Mouse (Mus musculus) heart, postnatal 0 days (tissue): Measurements from ENCODE around the gene Rassf5. TPM values are rescaled to one million over a fixed set of nuclear protein-coding genes. Genes with fewer than 3 reads are reported as not detected.

Source experiments
- ATAC-seq: fragments of 200-750 bp; cut with Nextera tagmentation; 2 replicates; pipeline ENCODE4 v1.8.0; 2017; ENCODE audit warnings: low read depth, moderate number of reproducible peaks, moderate library complexity; ENCODE audit not compliant: insufficient read depth
- DNase-seq: peaks from one replicate; pipeline ENCODE4 v3.0.0-alpha.2; 2016; ENCODE audit warnings: low spot score
- H3K27ac ChIP-seq: fragments of 300-500 bp; sonication (generic); 2 replicates; pipeline ENCODE4 v1.5.1; 2014; ENCODE audit warnings: low read depth, mild to moderate bottlenecking
- H3K27me3 ChIP-seq: fragments of 300-500 bp; sonication (generic); 2 replicates; pipeline ENCODE4 v1.6.1; 2014; ENCODE audit warnings: low read length, mixed read lengths; ENCODE audit not compliant: control insufficient read depth, insufficient read depth
- H3K36me3 ChIP-seq: fragments of 300-500 bp; sonication (generic); replicated peaks from 2 replicates; pipeline ENCODE4 v1.6.1; 2014; ENCODE audit warnings: low read length, mixed read lengths; ENCODE audit not compliant: control insufficient read depth, insufficient read depth
- H3K4me1 ChIP-seq: fragments of 300-500 bp; sonication (generic); 2 replicates; pipeline ENCODE4 v1.6.1; 2014; ENCODE audit warnings: antibody characterized with exemption; ENCODE audit not compliant: control insufficient read depth, insufficient read depth
- H3K4me2 ChIP-seq: fragments of 300-500 bp; sonication (generic); 2 replicates; pipeline ENCODE4 v1.6.1; 2014; ENCODE audit warnings: low read depth, mild to moderate bottlenecking, low read length, moderate library complexity
- H3K4me3 ChIP-seq: fragments of 300-500 bp; sonication (generic); 2 replicates; pipeline ENCODE4 v1.5.1; 2014; ENCODE audit warnings: low read depth, low read length
- H3K9ac ChIP-seq: fragments of 300-500 bp; sonication (generic); replicated peaks from 2 replicates; pipeline ENCODE4 v1.6.1; 2014; ENCODE audit warnings: low read depth, low read length, mixed read lengths
- H3K9me3 ChIP-seq: fragments of 300-500 bp; sonication (generic); replicated peaks from 2 replicates; pipeline ENCODE4 v1.6.1; 2016; ENCODE audit warnings: low read length; ENCODE audit not compliant: control insufficient read depth
- CTCF ChIP-seq: IDR thresholded peaks from 2 replicates; pipeline ENCODE4 v1.5.1; 2016; ENCODE audit warnings: antibody characterized with exemption, control low read depth, low read depth
- EP300 ChIP-seq: IDR thresholded peaks from 2 replicates; pipeline ENCODE4 v1.6.1; 2016; ENCODE audit warnings: antibody characterized with exemption, low read depth
- WGBS: fragments of 180-500 bp; shearing (Covaris S2); extraction: QIAGEN DNeasy Blood & Tissue Kit; methylation state at CpG from one replicate; pipeline ENCODE4 v1.1.7; 2014; 5-methylcytosine and 5-hydroxymethylcytosine counted together
- polyA plus RNA-seq: library from polyadenylated mRNA; unstranded; fragments of >200 nt; fragmentation: Nextera tagmentation; extraction: Ambion mirVana; gene quantifications from 2 replicates; pipeline ENCODE4 v1.2.1, GENCODE M21; 2015
- total RNA-seq: library from RNA; depleted of rRNA; stranded (reverse); fragments of >200 nt; gene quantifications from 2 replicates; pipeline ENCODE4 v1.2.3, GENCODE M21; 2014; ENCODE audit warnings: low replicate concordance

Rassf5 gene
- total and polyA plus RNA-seq, 2 experiments from 2014 or later, result 3.3 TPM

DNA sequence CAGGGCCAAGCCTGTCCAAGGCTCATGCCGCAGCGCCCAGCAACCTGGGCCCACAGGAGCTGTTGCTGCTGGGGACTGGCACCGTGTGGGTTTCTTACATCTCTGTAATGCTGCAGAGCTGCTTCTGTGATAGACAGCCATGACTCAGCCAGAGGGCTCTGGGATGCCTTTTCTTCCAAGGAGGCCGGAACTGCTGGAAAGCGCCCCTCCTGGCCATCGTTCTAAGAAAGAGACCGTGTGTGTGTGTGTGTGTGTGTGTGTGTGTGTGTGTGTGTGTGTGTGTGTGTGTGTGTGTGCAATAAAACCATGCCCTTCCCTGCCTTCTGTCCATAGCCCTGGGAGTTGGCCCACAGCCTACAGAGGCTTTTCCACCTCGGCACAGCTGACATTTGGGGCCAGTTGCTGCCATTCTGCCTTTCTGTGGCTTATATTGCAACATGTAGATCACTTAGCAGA, 35.1 kb downstream of the Rassf5 start:
- Histone ChIP-seq H3K27me3 (no peaks in the 10 kb centered on the region), H3K27ac (no peak overlapping the region), H3K4me2 (no peak overlapping the region), H3K9ac (no peak overlapping the region), H3K4me1 (peaks cover 5% of the 10 kb centered on the region), H3K9me3 (no peaks in the 10 kb centered on the region), H3K36me3 (no peaks in the 10 kb centered on the region), H3K4me3 (no peak overlapping the region)
- 69% methylated on average over 8 of the region's 8 CpGs for WGBS
- ATAC-seq (no peak), DNase-seq (no peak)
- TF ChIP-seq EP300 (no peak), CTCF (no peak)

DNA sequence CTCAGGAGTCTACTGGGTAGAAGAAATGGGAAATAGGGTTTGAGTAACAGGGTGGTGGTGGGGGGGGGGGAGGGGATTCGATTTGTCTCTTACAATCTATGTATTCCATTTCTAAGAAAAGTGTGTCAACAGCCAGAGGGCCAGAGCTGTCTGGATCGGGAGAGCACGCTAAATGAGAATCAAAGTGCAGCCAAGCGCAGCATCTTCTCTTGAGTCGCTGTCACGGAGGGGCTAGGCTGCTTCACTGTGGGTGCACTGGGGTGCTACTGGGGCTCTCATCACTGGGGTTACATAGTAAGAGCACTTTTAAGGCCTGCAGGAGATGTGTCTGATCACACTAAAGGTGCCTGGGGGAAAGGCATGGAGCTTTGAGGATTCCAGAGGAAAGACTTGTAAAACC, 36.3 kb downstream of the Rassf5 start:
- Histone ChIP-seq H3K4me2 (no peak overlapping the region), H3K9ac (no peak overlapping the region), H3K36me3 (no peaks in the 10 kb centered on the region), H3K27ac (no peak overlapping the region), H3K27me3 (no peaks in the 10 kb centered on the region), H3K4me1 (peaks cover 5% of the 10 kb centered on the region), H3K4me3 (no peak overlapping the region), H3K9me3 (no peaks in the 10 kb centered on the region)
- ATAC-seq (no peak), DNase-seq (no peak)
- TF ChIP-seq EP300 (no peak), CTCF (no peak)
- WGBS, result 86% methylated on average over 6 of the region's 6 CpGs

DNA sequence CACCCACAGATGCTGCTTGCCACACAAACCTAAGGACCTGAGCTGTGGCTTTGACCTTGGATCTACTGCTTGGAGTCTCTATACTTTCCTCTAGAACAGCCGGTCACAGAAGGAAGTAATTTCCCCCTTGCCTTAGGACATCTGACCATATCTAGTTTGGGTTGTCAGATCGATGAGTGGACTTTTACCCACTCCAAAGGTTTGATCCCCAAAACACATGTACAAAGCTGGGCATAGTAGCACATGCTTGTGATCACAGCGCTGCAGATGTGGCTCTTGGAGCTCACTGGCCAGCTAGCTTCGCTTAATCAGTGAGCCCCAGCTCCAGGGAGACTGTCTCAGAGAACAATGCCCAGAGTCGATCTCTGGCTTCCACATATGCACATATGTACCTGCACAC, 37.0 kb downstream of the Rassf5 start:
- Histone ChIP-seq H3K36me3 (no peaks in the 10 kb centered on the region), H3K9ac (no peak overlapping the region), H3K4me3 (no peak overlapping the region), H3K4me1 (peaks cover 1% of the 10 kb centered on the region), H3K9me3 (no peaks in the 10 kb centered on the region), H3K4me2 (no peak overlapping the region), H3K27ac (no peak overlapping the region), H3K27me3 (no peaks in the 10 kb centered on the region)
- ATAC-seq, result no peak
- DNase-seq, result no peak
- WGBS, result 84% methylated on average over 5 of the region's 5 CpGs
- TF ChIP-seq CTCF, result no peak
- TF ChIP-seq EP300, result no peak

DNA sequence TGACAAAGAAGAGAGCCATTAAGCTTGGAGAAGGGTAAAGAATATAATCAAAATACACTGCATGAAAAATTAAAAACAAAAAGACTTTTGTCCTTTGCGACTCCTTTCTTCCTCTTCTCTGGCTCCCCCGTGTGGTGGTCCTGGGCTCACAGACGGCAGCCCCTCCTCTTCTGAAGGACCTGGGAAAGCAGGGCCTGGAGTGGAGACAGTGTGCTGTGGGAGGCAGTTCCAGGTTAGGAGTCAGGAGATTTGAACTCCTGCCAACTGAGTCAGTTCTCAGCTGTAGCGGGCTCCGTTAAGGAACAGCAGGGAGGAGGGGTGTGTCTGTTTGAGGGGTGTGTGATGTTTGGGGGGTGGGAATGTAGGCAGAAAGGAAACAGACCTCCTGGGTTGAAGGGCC, 37.5 kb downstream of the Rassf5 start:
- H3K4me1 ChIP-seq, result no peaks in the 10 kb centered on the region
- TF ChIP-seq CTCF (peak; percentile 80), EP300 (no peak)
- DNase-seq (peak; percentile 49), ATAC-seq (peak; percentile 59)
- no peaks in the 10 kb centered on the region for H3K27me3 ChIP-seq
- H3K4me2 ChIP-seq, result no peak overlapping the region
- H3K27ac ChIP-seq, result no peak overlapping the region
- H3K9ac ChIP-seq, result no peak overlapping the region
- 2% methylated on average over 5 of the region's 5 CpGs for WGBS
- no peak overlapping the region for H3K4me3 ChIP-seq
- H3K36me3 ChIP-seq, result no peaks in the 10 kb centered on the region
- H3K9me3 ChIP-seq, result no peaks in the 10 kb centered on the region

DNA sequence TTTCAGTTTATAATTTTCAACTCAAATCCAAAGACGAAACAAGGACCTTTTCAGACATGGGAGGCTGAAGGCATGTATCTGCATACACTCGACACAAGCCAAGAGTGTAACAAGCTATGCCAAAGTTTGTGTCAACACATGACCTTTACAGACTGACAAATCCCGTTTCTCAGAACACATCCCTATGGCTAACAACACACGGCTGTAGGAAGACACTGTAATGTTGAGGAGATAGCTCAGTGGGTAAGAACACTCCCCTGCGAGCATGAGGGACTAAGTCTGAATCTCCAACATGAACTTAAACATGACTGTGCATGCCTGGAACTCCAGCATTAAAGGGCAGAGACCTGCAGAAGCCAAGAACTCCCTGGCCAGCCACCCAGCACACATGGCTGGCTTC, 38.7 kb downstream of the Rassf5 start:
- H3K9ac ChIP-seq, result no peak overlapping the region
- no peaks in the 10 kb centered on the region for H3K9me3 ChIP-seq
- no peaks in the 10 kb centered on the region for H3K27me3 ChIP-seq
- H3K4me2 ChIP-seq, result no peak overlapping the region
- H3K36me3 ChIP-seq, result no peaks in the 10 kb centered on the region
- H3K27ac ChIP-seq, result no peak overlapping the region
- no peak overlapping the region for H3K4me3 ChIP-seq
- no peaks in the 10 kb centered on the region for H3K4me1 ChIP-seq
- no peak for TF ChIP-seq CTCF
- TF ChIP-seq EP300, result no peak
- ATAC-seq (no peak), DNase-seq (no peak)
- 55% methylated on average over 5 of the region's 5 CpGs for WGBS

DNA sequence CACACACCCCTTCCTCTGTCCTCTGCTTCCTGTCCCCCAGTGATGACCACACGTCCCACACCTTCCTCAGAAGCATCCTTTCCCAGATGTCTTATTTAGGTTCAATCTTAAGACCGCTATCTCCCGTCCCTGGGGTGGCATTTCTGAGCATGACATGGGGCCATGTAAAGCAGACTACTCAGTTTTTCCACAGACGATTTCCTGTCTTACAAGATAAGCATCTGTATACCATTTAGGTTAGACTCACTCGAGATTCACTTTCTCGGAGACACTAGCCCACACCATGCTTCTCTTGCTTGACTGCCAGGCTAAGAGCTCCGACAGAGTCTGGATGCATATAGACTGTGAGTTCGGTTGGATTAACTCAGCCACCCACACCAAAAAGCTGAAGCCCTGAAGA, 40.6 kb downstream of the Rassf5 start:
- no peaks in the 10 kb centered on the region for H3K9me3 ChIP-seq
- no peaks in the 10 kb centered on the region for H3K4me1 ChIP-seq
- no peak overlapping the region for H3K4me3 ChIP-seq
- H3K36me3 ChIP-seq, result no peaks in the 10 kb centered on the region
- ATAC-seq, result no peak
- DNase-seq, result no peak
- 72% methylated on average over 8 of the region's 8 CpGs for WGBS
- no peaks in the 10 kb centered on the region for H3K27me3 ChIP-seq
- no peak overlapping the region for H3K9ac ChIP-seq
- no peak overlapping the region for H3K4me2 ChIP-seq
- H3K27ac ChIP-seq, result no peak overlapping the region
- TF ChIP-seq CTCF (no peak), EP300 (no peak)
